9 mouse cellular contexts compared by ENCODE assay signal in genomic region chr9:120349145-120349544, GRCm38 (mm10). TPM values are rescaled to one million over a fixed set of nuclear protein-coding genes. Genes with fewer than 3 reads are reported as not detected.
A peak's percentile ranks its signal among the peaks of the same experiment; 100 is the strongest.
DNase-seq lines count a peak whose midpoint lies in the region; ATAC-seq and TF ChIP-seq lines count a peak whose summit lies in the region.
"Had no signal": no experiment of that assay in that cellular context is flagged by ENCODE, and none has a peak within 500 bp of the region (broad histone marks: within the 10 kb centered on the region; RNA-seq: fewer than 3 reads in every experiment).

No protein-coding gene starts in this region.

- no peaks in the 10 kb centered on the region for H3K4me1 ChIP-seq in kidney, adult 2 months (ENCODE audit: control insufficient read depth, insufficient read depth, low read length)
- peaks cover 12% of the 10 kb centered on the region for H3K4me1 ChIP-seq in forebrain, embryonic 16.5 days (replicated peaks; ENCODE audit: control insufficient read depth, insufficient read depth, low read length)
- H3K4me1 ChIP-seq in hindbrain, embryonic 16.5 days (ENCODE audit: control insufficient read depth, insufficient read depth, low read depth, low read length), result peaks cover 14% of the 10 kb centered on the region
- H3K4me1 ChIP-seq in liver, embryonic 12.5 days, result peaks cover 9% of the 10 kb centered on the region

- peak; percentile 79; the same call in 1 of the 2 replicates for ATAC-seq in cerebellum, adult (ENCODE audit: insufficient number of reproducible peaks, low FRiP score, low TSS enrichment)
- ATAC-seq in forebrain, embryonic 16.5 days, result peak; percentile 73
- peak; percentile 87 for ATAC-seq in hindbrain, embryonic 16.5 days
- no peak for ATAC-seq in liver, embryonic 12.5 days

- H3K9ac ChIP-seq in forebrain, embryonic 16.5 days (replicated peaks; ENCODE audit: low read depth, low read length), result no peak overlapping the region
- no peak overlapping the region for H3K9ac ChIP-seq in hindbrain, embryonic 16.5 days (ENCODE audit: low read depth, low read length)
- H3K9ac ChIP-seq in liver, embryonic 12.5 days, result no peak overlapping the region

- no peaks in the 10 kb centered on the region for H3K36me3 ChIP-seq in kidney, adult 2 months (ENCODE audit: control insufficient read depth, insufficient read depth, low read length)
- no peaks in the 10 kb centered on the region for H3K36me3 ChIP-seq in forebrain, embryonic 16.5 days (ENCODE audit: control insufficient read depth, insufficient read depth)
- no peaks in the 10 kb centered on the region for H3K36me3 ChIP-seq in hindbrain, embryonic 16.5 days (ENCODE audit: control insufficient read depth, insufficient read depth, low read length)
- H3K36me3 ChIP-seq in liver, embryonic 12.5 days, result no peaks in the 10 kb centered on the region

- 75% methylated on average over 4 of the region's 4 CpGs for WGBS in kidney, adult 2 months
- 7% methylated on average over 4 of the region's 4 CpGs for WGBS in forebrain, embryonic 16.5 days
- 42% methylated on average over 4 of the region's 4 CpGs for WGBS in hindbrain, embryonic 16.5 days
- 74% methylated on average over 4 of the region's 4 CpGs for WGBS in liver, embryonic 12.5 days (ENCODE audit: insufficient replicate concordance)

- peak overlapping the region; percentile 29 for H3K27ac ChIP-seq in kidney, adult 2 months (ENCODE audit: insufficient read depth, low read depth, low read length)
- H3K27ac ChIP-seq in forebrain, embryonic 16.5 days (ENCODE audit: low read length), result peak overlapping the region; percentile 19; the same call in 1 of the 2 replicates
- H3K27ac ChIP-seq in hindbrain, embryonic 16.5 days (ENCODE audit: low read depth, low read length), result peak overlapping the region; percentile 47
- no peak overlapping the region for H3K27ac ChIP-seq in liver, embryonic 12.5 days
- H3K27ac ChIP-seq: macrophage had no signal

- no peak overlapping the region for H3K4me2 ChIP-seq in forebrain, embryonic 16.5 days (ENCODE audit: low read length)
- H3K4me2 ChIP-seq in hindbrain, embryonic 16.5 days (ENCODE audit: low read length), result no peak overlapping the region
- H3K4me2 ChIP-seq in liver, embryonic 12.5 days, result no peak overlapping the region

- H3K9me3 ChIP-seq in forebrain, embryonic 16.5 days (ENCODE audit: control insufficient read depth, low read length), result no peaks in the 10 kb centered on the region
- peaks cover 2% of the 10 kb centered on the region; the same call in 1 of the 2 replicates for H3K9me3 ChIP-seq in hindbrain, embryonic 16.5 days (ENCODE audit: control insufficient read depth, low read length)
- H3K9me3 ChIP-seq in liver, embryonic 12.5 days (replicated peaks), result 0 out of 2 replicates have a peak, but pooled peaks cover 3% of the 10 kb centered on the region

- no peaks in the 10 kb centered on the region for H3K27me3 ChIP-seq in kidney, adult 2 months (replicated peaks; ENCODE audit: control insufficient read depth, insufficient read depth, low read length)
- no peaks in the 10 kb centered on the region for H3K27me3 ChIP-seq in forebrain, embryonic 16.5 days (replicated peaks; ENCODE audit: control insufficient read depth, insufficient read depth, low read length)
- H3K27me3 ChIP-seq in hindbrain, embryonic 16.5 days (replicated peaks; ENCODE audit: control insufficient read depth, insufficient read depth, low read length), result no peaks in the 10 kb centered on the region
- H3K27me3 ChIP-seq in liver, embryonic 12.5 days (replicated peaks), result no peaks in the 10 kb centered on the region

- TF ChIP-seq POLR2A in kidney, adult 2 months (IDR thresholded peaks at IDR 0.05; ENCODE audit: low read depth, low read length), result no peak

- peak; percentile 37 for DNase-seq in kidney, adult 2 months
- no peak for DNase-seq in kidney, adult 8-10 months
- DNase-seq in lung, postnatal 25 days (ENCODE audit: low spot score), result peak; percentile 55
- no peak for DNase-seq in urinary bladder, postnatal 10 days (ENCODE audit: low spot score)

- no peak overlapping the region for H3K4me3 ChIP-seq in kidney, adult 2 months (ENCODE audit: insufficient read depth, low read depth, low read length)
- H3K4me3 ChIP-seq in forebrain, embryonic 16.5 days (replicated peaks; ENCODE audit: low read length), result no peak overlapping the region
- H3K4me3 ChIP-seq in hindbrain, embryonic 16.5 days (ENCODE audit: low read length), result no peak overlapping the region
- H3K4me3 ChIP-seq in liver, embryonic 12.5 days, result no peak overlapping the region

- no peak for TF ChIP-seq CTCF in kidney, adult 2 months (conservative IDR thresholded peaks at IDR 0.05; ENCODE audit: insufficient read depth, insufficient read length, low read depth, low read length)

RNA-seq across cellular contexts. Expression of gene Myrip, which starts 47.8 kb away (rescaled TPM):
- 1.1 and 1.3 TPM in 2 replicates for polyA plus RNA-seq in kidney, adult 2 months (2012; rRNA removed)
- polyA plus RNA-seq in forebrain, embryonic 16.5 days (2015; fragmentation: Nextera tagmentation; extraction: Ambion mirVana), result 1.6 and 2.2 TPM in 2 replicates
- polyA plus RNA-seq in hindbrain, embryonic 16.5 days (2015; fragmentation: Nextera tagmentation; extraction: Ambion mirVana), result 7.3 and 8.1 TPM in 2 replicates
- polyA plus RNA-seq in liver, embryonic 12.5 days (2016; fragmentation: Nextera tagmentation; extraction: Ambion mirVana), result 0.04 TPM in 2 replicates
- polyA plus RNA-seq: macrophage had no signal

Comparison
In these comparisons a context has a peak if more than half of its experiments do, and no peak if none do; other contexts are left out.
1. DNase-seq: peak in kidney, adult 2 months (single experiment) and lung, postnatal 25 days (single experiment); none in kidney, adult 8-10 months (0 of 2) and urinary bladder, postnatal 10 days (single experiment).